Mouse (Mus musculus): Measurements from ENCODE around the gene Pth1r. TPM values are rescaled to one million over a fixed set of nuclear protein-coding genes. Genes with fewer than 3 reads are reported as not detected.

Pth1r gene
- polyA plus RNA-seq, 1 experiment from 2014 or later, result 4.0 TPM

GRCm38 (mm10) chr9:110753773-110754172, 6.8 kb upstream of the Pth1r start:
- H3K4me1 ChIP-seq (ENCODE audit: control insufficient read depth, insufficient read depth, low read length), result no peaks in the 10 kb centered on the region
- no peaks in the 10 kb centered on the region for H3K36me3 ChIP-seq (ENCODE audit: control insufficient read depth, insufficient read depth, low read length)
- no peak for DNase-seq (ENCODE audit: low spot score)
- H3K27ac ChIP-seq (ENCODE audit: low read depth, low read length), result no peak overlapping the region
- WGBS, result 78% methylated on average over 4 of the region's 4 CpGs
- no peak overlapping the region for H3K4me3 ChIP-seq (ENCODE audit: low read depth, low read length)
- ATAC-seq, result no peak
- H3K9me3 ChIP-seq (replicated peaks; ENCODE audit: control insufficient read depth, low read length), result no peaks in the 10 kb centered on the region
- no peaks in the 10 kb centered on the region for H3K27me3 ChIP-seq (replicated peaks; ENCODE audit: control insufficient read depth, insufficient read depth, low read length)
- no peak overlapping the region for H3K9ac ChIP-seq (ENCODE audit: low read length)
- H3K4me2 ChIP-seq (ENCODE audit: low read length), result no peak overlapping the region

DNA sequence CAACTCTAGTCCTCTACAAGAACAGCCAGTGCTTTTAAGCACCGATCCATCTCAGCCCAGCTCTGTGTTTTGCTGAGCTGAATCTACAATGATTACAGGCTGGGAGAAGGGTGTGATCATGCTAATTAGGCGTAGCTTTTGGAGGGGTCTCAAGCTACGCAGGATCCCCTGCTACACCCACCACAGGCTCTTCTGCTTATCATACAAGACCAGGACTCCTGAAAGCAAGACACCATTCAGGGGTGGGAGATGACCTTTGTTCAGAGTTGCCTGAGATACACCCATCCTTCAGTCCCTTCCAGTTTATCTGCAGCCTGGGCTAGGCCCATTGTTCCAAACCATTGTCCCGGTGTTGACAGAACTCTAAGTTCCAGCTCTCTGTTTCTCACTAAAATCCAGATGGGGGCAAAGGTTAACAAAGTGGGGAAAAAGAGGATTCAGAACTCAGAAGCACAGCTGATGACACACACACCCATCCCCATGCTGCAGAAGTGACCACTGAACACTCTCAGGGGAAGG, 6.0 kb upstream of the Pth1r start:
- ATAC-seq, result no peak
- Histone ChIP-seq H3K36me3 (ENCODE audit: control insufficient read depth, insufficient read depth, low read length) (no peaks in the 10 kb centered on the region), H3K9me3 (replicated peaks; ENCODE audit: control insufficient read depth, low read length) (no peaks in the 10 kb centered on the region), H3K4me1 (ENCODE audit: control insufficient read depth, insufficient read depth, low read length) (no peaks in the 10 kb centered on the region), H3K4me3 (ENCODE audit: low read depth, low read length) (no peak overlapping the region), H3K4me2 (ENCODE audit: low read length) (no peak overlapping the region), H3K27ac (ENCODE audit: low read depth, low read length) (no peak overlapping the region), H3K27me3 (replicated peaks; ENCODE audit: control insufficient read depth, insufficient read depth, low read length) (no peaks in the 10 kb centered on the region), H3K9ac (ENCODE audit: low read length) (no peak overlapping the region)
- WGBS, result 75% methylated on average over 4 of the region's 4 CpGs
- no peak for DNase-seq (ENCODE audit: low spot score)

DNA sequence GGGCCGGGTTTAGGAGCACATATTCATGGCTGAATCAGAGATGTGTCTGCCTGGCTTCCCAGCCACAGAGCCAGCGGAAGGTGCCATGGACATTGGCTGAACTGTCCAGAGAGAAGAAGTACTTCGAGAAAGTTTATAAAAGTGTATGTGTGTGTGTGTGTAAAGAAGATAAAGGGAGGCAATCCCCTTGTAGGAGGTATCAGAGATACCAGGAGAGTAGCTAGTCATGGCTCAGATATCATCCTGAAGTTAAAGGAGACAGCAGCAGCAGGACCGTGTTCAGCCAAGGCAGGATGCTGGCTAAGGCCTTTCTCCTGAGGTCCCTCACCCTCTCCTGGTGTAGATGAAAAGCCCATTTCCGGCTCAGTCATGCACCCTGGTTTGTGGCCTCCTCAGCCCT, 4.5 kb upstream of the Pth1r start:
- no peak for DNase-seq (ENCODE audit: low spot score)
- no peak for ATAC-seq
- no peaks in the 10 kb centered on the region for H3K36me3 ChIP-seq (ENCODE audit: control insufficient read depth, insufficient read depth, low read length)
- no peak overlapping the region for H3K9ac ChIP-seq (ENCODE audit: low read length)
- 88% methylated on average over 5 of the region's 5 CpGs for WGBS
- no peak overlapping the region for H3K4me3 ChIP-seq (ENCODE audit: low read depth, low read length)
- no peaks in the 10 kb centered on the region for H3K4me1 ChIP-seq (ENCODE audit: control insufficient read depth, insufficient read depth, low read length)
- H3K4me2 ChIP-seq (ENCODE audit: low read length), result no peak overlapping the region
- H3K27me3 ChIP-seq (replicated peaks; ENCODE audit: control insufficient read depth, insufficient read depth, low read length), result no peaks in the 10 kb centered on the region
- H3K9me3 ChIP-seq (replicated peaks; ENCODE audit: control insufficient read depth, low read length), result no peaks in the 10 kb centered on the region
- H3K27ac ChIP-seq (ENCODE audit: low read depth, low read length), result no peak overlapping the region

- Histone ChIP-seq H3K27ac (ENCODE audit: low read depth, low read length) (no peak overlapping the region), H3K27me3 (replicated peaks; ENCODE audit: control insufficient read depth, insufficient read depth, low read length) (no peaks in the 10 kb centered on the region), H3K9me3 (replicated peaks; ENCODE audit: control insufficient read depth, low read length) (no peaks in the 10 kb centered on the region), H3K9ac (ENCODE audit: low read length) (no peak overlapping the region), H3K36me3 (ENCODE audit: control insufficient read depth, insufficient read depth, low read length) (no peaks in the 10 kb centered on the region), H3K4me2 (ENCODE audit: low read length) (no peak overlapping the region), H3K4me3 (ENCODE audit: low read depth, low read length) (no peak overlapping the region), H3K4me1 (ENCODE audit: control insufficient read depth, insufficient read depth, low read length) (no peaks in the 10 kb centered on the region)
- ATAC-seq (no peak), DNase-seq (ENCODE audit: low spot score) (no peak)
- 43% methylated on average over 14 of the region's 14 CpGs for WGBS
Observed at GRCm38 (mm10) chr9:110750404-110751187, 3.7 kb upstream of the Pth1r start.

- Histone ChIP-seq H3K4me3 (ENCODE audit: low read depth, low read length) (no peak overlapping the region), H3K9ac (ENCODE audit: low read length) (no peak overlapping the region), H3K9me3 (replicated peaks; ENCODE audit: control insufficient read depth, low read length) (no peaks in the 10 kb centered on the region), H3K4me2 (ENCODE audit: low read length) (no peak overlapping the region), H3K27ac (ENCODE audit: low read depth, low read length) (no peak overlapping the region), H3K27me3 (replicated peaks; ENCODE audit: control insufficient read depth, insufficient read depth, low read length) (peaks cover 18% of the 10 kb centered on the region; the same call in 1 of the 2 replicates), H3K4me1 (ENCODE audit: control insufficient read depth, insufficient read depth, low read length) (no peaks in the 10 kb centered on the region), H3K36me3 (ENCODE audit: control insufficient read depth, insufficient read depth, low read length) (no peaks in the 10 kb centered on the region)
- 75% methylated on average over 2 of the region's 2 CpGs for WGBS
- DNase-seq (ENCODE audit: low spot score), result no peak
- no peak for ATAC-seq
Observed at GRCm38 (mm10) chr9:110748451-110748850, 1.5 kb upstream of the Pth1r start.

DNA sequence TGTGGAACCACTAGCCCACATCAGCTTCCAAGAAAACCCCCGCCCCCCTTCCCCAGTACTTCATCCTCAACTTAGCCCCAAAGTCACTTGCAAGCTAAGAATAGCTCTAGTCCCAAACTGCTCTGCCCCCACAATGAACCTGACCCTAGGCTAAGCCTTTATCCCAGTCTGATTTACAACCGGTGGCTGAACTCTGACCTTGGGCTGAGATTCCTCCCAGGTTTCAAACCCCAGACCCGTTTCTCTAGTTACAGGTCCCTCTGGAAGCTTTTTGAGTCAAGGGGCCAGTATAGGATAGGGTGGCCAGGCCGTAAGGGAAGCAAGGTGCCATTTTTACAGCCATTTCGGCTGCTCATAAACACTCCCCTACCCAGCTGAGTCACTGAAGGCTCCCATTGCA, 707 bp downstream of the Pth1r start:
- Histone ChIP-seq H3K27ac (ENCODE audit: low read depth, low read length) (no peak overlapping the region), H3K4me2 (ENCODE audit: low read length) (no peak overlapping the region), H3K27me3 (replicated peaks; ENCODE audit: control insufficient read depth, insufficient read depth, low read length) (peaks cover 29% of the 10 kb centered on the region), H3K9ac (ENCODE audit: low read length) (no peak overlapping the region), H3K36me3 (ENCODE audit: control insufficient read depth, insufficient read depth, low read length) (no peaks in the 10 kb centered on the region), H3K4me3 (ENCODE audit: low read depth, low read length) (no peak overlapping the region), H3K4me1 (ENCODE audit: control insufficient read depth, insufficient read depth, low read length) (peaks cover 7% of the 10 kb centered on the region; the same call in 1 of the 2 replicates), H3K9me3 (replicated peaks; ENCODE audit: control insufficient read depth, low read length) (no peaks in the 10 kb centered on the region)
- ATAC-seq, result no peak
- 41% methylated on average over 5 of the region's 5 CpGs for WGBS
- no peak for DNase-seq (ENCODE audit: low spot score)

- H3K9ac ChIP-seq (ENCODE audit: low read length), result no peak overlapping the region
- H3K4me3 ChIP-seq (ENCODE audit: low read depth, low read length), result no peak overlapping the region
- no peak overlapping the region for H3K27ac ChIP-seq (ENCODE audit: low read depth, low read length)
- peaks cover 33% of the 10 kb centered on the region for H3K27me3 ChIP-seq (replicated peaks; ENCODE audit: control insufficient read depth, insufficient read depth, low read length)
- peaks cover 7% of the 10 kb centered on the region; the same call in 1 of the 2 replicates for H3K4me1 ChIP-seq (ENCODE audit: control insufficient read depth, insufficient read depth, low read length)
- ATAC-seq (no peak), DNase-seq (ENCODE audit: low spot score) (no peak)
- 10% methylated on average over 5 of the region's 5 CpGs for WGBS
- H3K36me3 ChIP-seq (ENCODE audit: control insufficient read depth, insufficient read depth, low read length), result no peaks in the 10 kb centered on the region
- H3K9me3 ChIP-seq (replicated peaks; ENCODE audit: control insufficient read depth, low read length), result no peaks in the 10 kb centered on the region
- H3K4me2 ChIP-seq (ENCODE audit: low read length), result no peak overlapping the region
Observed at GRCm38 (mm10) chr9:110745752-110746151, 1.2 kb downstream of the Pth1r start.

- 2% methylated on average over 45 of the region's 63 CpGs for WGBS
- no peak overlapping the region for H3K27ac ChIP-seq (ENCODE audit: low read depth, low read length)
- no peaks in the 10 kb centered on the region for H3K9me3 ChIP-seq (replicated peaks; ENCODE audit: control insufficient read depth, low read length)
- peak overlapping the region; percentile 74 for H3K9ac ChIP-seq (ENCODE audit: low read length)
- DNase-seq (ENCODE audit: low spot score) (peak; percentile 35), ATAC-seq (peak; percentile 40)
- H3K4me3 ChIP-seq (ENCODE audit: low read depth, low read length), result peak overlapping the region; percentile 55
- peaks cover 33% of the 10 kb centered on the region for H3K27me3 ChIP-seq (replicated peaks; ENCODE audit: control insufficient read depth, insufficient read depth, low read length)
- H3K36me3 ChIP-seq (ENCODE audit: control insufficient read depth, insufficient read depth, low read length), result no peaks in the 10 kb centered on the region
- peak overlapping the region; percentile 95 for H3K4me2 ChIP-seq (ENCODE audit: low read length)
- peaks cover 7% of the 10 kb centered on the region; the same call in 1 of the 2 replicates for H3K4me1 ChIP-seq (ENCODE audit: control insufficient read depth, insufficient read depth, low read length)
Observed at GRCm38 (mm10) chr9:110743456-110744323, 3.3 kb downstream of the Pth1r start.
